Mouse (Mus musculus) testis, postnatal 14 days (tissue): ENCODE results near the gene Gm20914.
"Not testable (repeated sequence)": the region's sequence is repeated elsewhere in the genome, so short reads cannot be mapped to it uniquely, and the experiment has no call there.

Source experiments
- DNase-seq: peaks from one replicate; pipeline ENCODE4 v3.0.0; 2021; ENCODE audit warnings: low spot score

The Gm20914 gene

DNA sequence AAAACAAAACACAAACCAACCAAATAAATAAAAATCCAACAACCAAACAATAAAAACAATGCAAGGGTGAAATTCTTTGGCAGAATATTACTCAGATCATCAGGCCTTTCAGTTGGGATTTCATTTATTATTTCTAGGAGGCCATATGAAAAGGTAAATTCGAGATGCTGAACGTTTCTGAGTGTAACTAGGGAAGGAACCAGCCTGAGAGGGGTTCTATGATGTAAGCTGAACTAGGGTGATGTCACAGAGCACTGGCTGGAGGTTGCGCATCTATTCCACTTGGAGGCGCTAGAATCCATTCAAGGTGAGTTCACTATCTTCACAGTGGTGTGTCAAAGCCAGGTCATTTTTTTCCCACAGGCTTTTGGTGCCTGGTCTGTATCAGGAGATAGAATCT lies at the start of gene Gm20914:
Gm20914 (plus strand) TSS at position 301 of the 400 bp plus-strand sequence.
- not testable (repeated sequence) for DNase-seq
